Mouse (Mus musculus): ENCODE results near the gene Tmem139.

- TF ChIP-seq CTCF (IDR thresholded peaks at IDR 0.05; ENCODE audit: control insufficient read depth, insufficient read depth, insufficient replicate concordance, low read depth, low read length): no peak
- no peak for TF ChIP-seq POLR2A (IDR thresholded peaks at IDR 0.05; ENCODE audit: control insufficient read depth, low read depth, low read length)
Measured at GRCm38 (mm10) chr6:42229610-42230009, 32.2 kb upstream of the Tmem139 start.

Data from testis, adult 2 months (tissue).